Mouse (Mus musculus) gastrocnemius, postnatal 36 days (tissue): ENCODE measurements at regions not wholly inside any gene's neighbourhood (a gene's known extent, or its start where the extent isn't known, plus 50 kb on each side); places are given as distances from the start of the nearest gene placed in this dataset.

ENCODE experiments used
- DNase-seq, 2 experiments: peaks; one replicate each; pipeline ENCODE4 v3.0.0; 2022
- intact Hi-C: fragments of 180-260 bp; cut with DNase I; formaldehyde crosslinking; loops from one replicate; pipeline ENCODE4 v1.15.1; 2025

DNA sequence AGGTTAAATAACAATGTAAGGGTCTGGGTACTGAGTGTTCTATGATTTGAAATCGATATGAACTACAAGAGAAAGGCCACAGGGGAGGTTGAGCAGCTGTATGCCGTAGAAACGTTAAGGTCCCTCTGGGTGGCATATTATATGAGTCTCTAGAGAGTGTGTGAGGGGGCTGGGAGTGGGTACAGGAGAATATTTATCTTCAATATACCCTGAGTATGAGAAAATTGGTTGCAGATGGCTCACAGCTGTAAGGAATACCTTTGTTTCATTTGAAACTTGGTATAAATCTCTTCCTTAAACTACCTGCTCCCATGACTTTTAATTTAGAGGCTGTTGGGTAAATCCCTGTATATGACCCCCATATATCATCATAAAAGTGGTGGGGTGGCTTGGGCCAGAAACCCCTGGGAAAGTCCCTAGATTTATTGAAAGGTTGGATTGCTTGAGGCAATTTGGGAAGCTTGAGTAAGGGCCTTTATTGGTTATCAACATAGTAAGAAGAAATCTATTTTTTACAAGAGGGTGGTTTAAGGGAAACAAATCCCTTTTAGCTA, 128.7 kb upstream of the Prkg2 start:
- DNase-seq: no peak
- intact Hi-C loops: no loop called here

DNA sequence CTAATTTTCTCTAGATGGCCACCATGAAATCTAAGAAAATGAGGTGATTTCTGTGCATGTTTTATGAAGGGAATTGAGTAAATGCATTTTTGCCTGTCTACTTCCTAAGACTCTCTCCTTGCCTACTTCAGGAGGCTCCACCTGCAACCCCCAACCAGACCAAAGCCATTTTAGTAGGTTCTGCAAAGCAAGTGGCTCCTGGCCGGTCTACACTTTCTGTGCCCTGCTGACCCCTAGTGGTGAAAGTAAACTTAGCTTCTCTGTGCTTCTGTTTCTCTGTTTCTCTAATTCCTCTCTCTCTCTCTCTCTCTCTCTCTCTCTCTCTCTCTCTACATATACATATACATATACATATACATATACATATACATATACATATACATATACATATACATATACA, 120.8 kb upstream of the Prkg2 start:
- intact Hi-C loops: loop anchor here (10.0 kb wide), 2 partner anchors 253 to 813 kb away; no protein-coding TSS in a partner anchor
- no peak for DNase-seq

DNA sequence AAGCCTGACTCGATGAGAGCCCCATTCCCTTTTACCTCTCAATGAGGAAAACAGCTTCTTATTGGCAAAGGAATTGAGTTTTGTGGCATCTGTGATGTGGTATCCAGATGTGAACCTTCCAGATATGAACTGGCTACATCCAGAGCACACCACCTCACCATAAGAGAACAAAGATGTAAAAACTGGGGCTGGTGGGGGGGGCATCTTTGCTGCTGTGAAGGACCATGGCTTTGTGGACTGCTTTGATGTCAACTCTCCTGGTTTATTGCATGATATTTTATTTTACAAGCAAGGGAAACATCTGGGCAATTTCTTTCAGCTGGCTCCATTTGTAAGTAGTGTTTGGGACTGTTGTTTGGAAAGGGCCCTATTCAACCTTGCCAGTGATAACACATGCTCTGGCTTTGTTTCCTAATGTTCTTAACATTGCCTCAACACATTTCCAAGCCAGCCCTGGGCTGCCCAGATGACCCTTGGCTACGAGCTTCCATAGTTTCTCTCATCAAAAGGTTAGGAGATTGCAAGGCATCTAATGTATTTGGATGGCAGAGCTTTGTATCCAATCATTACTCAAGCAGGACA, 116.2 kb upstream of the Prkg2 start:
- DNase-seq: peak in 1 of 2 experiments; percentile 15
- intact Hi-C loops: loop anchor here (10.0 kb wide), 2 partner anchors 249 to 809 kb away; no protein-coding TSS in a partner anchor

DNA sequence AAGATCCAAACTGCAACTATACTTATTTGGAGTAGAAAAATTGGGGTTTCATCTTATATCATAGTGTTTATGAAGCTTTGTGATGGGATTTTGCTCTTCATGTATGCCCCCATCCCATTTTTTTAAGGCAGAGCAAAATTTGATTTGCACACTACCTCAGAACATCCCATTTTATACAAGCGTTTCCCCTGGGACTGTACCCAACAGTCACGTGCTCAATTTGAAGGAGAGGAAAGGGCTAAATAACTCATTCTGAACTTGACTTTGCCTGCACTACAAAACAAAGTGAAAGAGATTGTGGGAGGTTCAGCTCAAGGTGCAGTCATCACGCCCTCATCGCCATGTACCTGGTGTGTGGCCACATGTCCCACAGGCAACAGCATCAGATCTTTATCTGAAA, 115.1 kb upstream of the Prkg2 start:
- DNase-seq: no peak
- intact Hi-C loops: loop anchor here (10.0 kb wide), 2 partner anchors 247 to 807 kb away; no protein-coding TSS in a partner anchor

DNA sequence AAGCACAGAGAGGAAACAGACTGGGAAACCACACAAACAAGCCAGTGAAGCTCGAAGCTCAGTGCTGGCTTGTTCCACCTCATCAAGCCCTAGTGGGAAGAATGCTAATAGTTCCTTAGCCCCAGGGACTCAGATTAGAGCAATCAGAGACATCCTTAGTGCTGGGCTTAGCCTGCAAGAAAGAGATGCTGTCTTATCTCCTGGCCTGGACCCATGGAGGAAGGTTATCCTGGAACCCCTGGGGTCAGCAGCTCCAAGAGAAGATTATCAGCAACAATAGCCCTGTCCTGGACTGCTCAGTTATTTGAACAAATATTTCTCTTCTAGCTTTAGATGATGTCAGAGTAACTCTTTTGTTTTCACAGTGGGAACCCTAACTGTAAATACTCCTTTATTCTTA, 112.8 kb upstream of the Prkg2 start:
- DNase-seq: no peak
- intact Hi-C loops: loop anchor here (10.0 kb wide), 2 partner anchors 245 to 805 kb away; no protein-coding TSS in a partner anchor

DNA sequence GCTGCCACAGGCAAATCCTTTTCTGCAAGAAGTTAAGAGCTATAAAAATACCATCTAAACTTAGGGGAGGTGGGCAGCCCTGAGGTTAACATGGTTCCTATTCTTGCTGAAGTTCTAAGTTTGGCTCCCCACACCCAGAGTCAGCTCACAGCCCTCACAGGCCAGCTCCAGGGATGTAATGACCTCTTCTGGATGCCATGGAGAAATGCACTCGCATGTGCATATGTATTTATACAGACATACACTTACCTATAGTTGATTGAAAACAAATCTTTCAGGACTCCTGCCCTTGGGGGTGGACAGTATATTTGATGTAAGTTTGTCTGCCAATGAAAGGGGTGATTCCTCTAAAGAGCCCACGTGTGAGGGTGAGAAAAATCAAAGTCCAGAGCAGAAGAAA, 95.5 kb upstream of the Prkg2 start:
- DNase-seq: no peak
- intact Hi-C loops: no loop called here

DNA sequence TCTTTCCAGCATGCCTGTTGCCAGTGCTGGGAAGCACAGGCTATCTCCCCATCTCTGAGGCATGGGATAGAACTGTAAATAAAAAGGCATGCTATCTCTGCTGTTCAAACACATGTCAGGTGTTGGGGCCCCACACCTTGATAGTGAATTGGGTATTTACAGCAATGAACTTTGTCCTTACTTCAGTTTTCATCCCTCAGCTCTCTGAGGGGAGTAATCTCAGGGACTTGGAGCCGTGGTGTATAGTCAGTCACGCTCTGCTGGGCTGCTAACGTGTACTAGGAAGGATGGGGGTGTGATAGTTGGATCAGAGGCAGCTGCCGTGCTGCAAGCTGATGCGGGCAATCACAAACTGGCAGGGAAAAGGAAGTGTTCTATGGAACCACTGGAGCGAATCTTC, 91.5 kb upstream of the Prkg2 start:
- DNase-seq: no peak

DNA sequence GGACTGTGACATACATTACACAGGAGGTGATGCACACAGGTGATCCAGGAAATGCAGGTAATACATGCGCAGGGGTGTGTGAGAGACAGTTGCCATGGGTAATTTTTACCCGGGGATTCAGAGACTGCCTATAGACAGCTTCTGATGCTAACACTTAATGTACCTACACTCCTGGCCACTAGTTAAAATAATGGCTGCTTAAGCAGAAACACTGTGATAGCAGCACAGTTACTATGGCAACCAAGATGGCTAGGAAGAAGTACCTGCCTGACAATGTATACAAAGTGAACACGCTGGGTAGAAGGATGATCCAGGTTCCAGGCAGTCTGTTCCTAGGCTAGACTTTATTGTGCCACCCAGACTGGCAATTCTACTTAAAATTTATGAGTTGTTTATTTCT, 88.3 kb upstream of the Prkg2 start:
- intact Hi-C loops: no loop called here
- DNase-seq: no peak

More for the DNA sequence above, 91.5 kb upstream of the Prkg2 start:
- intact Hi-C loops: no loop called here

DNA sequence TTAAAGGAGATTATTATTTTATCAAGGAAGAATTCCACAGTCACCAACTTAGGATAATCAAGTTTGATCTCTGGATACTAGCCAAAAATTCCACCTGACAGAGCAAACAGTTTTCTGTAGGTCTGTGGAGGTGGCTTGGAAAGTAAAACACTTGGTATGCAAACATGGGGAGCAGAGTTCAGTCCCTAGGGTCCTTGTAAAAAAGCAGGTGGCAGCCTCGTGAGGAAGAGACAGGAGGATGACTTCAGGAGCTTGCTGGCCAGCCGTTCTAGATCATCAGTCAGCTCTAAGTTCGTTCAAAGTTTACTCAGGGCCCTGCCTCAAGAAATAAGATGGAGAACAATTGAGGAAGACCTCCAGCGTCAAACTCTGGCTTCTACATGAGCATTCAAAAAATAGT, 74.6 kb upstream of the Prkg2 start:
- intact Hi-C loops: no loop called here
- no peak for DNase-seq

DNA sequence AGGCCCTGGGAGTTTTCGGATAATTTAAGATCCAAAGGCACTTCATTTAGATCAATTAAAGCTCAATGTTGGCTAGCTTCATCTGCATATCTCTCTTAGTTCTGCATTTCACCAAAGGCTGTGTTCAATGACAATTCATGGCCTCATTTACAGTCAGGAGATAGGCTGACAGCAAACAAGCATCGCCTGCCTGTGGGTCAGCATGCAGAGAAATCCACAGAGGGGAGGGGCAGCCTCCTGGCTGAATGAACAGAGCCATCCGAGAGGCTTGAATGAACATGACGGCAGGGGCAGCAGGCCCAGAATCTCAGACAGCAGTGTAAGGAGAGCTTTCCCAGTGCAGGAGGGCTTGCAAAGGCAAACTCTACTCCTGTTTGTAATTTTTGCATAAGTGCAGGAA, 74.1 kb upstream of the Prkg2 start:
- DNase-seq: no peak
- intact Hi-C loops: no loop called here

DNA sequence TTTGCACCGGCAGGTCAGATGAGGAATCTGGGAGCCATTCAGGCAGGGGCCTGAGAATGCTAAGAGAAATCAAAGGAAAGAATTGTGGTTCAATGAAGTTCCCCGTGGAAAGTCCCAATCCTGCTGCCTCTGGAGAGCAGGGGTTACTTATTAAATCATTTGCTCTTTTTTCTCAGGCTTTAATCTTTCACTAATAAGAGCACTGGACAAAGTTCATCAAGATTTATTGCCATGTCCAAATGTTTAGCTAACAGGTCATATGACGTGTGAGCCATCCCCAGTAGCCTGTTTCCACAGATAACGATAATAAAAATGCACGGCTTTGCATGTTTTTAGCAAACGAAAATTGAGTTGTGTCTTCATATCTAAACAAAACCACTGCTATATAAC, 62.6 kb upstream of the Prkg2 start:
- intact Hi-C loops: no loop called here
- DNase-seq: no peak

DNA sequence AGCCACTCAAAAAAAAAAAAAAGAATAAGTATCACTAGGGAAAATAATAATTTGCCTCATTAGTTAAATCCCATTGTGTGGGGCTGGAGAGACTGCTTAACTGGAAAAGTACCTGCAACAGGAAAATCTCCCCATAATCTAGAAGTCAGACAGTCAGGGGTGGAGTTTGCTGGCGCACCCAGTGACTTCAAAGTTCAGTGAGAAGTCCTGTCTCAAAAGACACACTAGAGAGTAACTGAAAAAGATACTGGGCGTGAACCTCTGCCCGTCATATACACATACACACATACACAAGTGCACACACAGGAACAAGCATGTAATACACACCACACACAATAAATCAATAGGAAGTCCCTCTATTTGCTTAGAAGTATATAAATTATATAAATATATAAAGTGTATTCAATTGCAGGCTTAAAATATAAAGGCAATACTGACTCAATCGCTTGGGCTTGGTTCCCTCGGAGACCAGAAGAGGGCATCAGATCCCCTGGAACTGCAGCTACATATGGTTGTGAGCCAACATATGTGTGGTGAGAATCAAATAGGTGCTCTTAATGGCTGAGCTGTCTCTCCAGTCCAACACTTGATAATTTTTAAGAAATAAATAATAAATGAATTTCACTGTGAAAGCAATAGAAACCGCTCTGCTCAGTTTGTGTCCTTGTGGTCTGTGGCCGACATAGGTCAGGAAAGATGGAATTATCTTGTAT, 62.0 kb upstream of the Prkg2 start:
- intact Hi-C loops: no loop called here
- no peak for DNase-seq
